In the genomic region with DNA sequence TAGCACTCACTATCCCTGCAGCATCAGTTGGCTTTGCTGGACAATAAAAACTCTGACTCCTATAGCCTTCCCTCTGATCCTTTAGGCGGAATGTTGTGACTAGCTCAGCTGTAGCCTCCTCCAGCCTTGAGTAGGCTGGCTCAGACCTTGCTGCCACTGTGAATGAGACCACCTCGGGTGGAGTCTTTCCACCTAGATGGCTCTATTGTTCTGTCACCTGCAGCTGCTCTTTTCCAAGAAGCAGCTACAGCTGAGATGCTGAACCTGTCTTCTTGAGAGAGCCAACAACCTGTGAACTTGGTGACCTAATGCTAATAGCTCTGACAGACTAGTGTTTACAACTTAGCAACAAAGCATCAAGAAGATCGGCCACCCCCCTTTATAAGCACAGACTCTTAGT, we compare ENCODE assay signal across 11 mouse cellular contexts. TPM values are rescaled to one million over a fixed set of nuclear protein-coding genes. Genes with fewer than 3 reads are reported as not detected.
"Had no signal": no experiment of that assay in that cellular context is flagged by ENCODE, and none has a peak within 500 bp of the region (broad histone marks: within the 10 kb centered on the region; RNA-seq: fewer than 3 reads in every experiment).

No protein-coding gene starts in this region.

RNA-seq across cellular contexts. Expression of gene Aurkc, which starts 3.8 kb away (rescaled TPM):
- polyA plus RNA-seq: neural tube, embryonic 13.5 days; neural tube, embryonic 14.5 days; neural tube, embryonic 15.5 days; small intestine, adult 2 months; spleen, adult 2 months; stomach, embryonic 14.5 days; stomach, embryonic 15.5 days; stomach, embryonic 16.5 days; stomach, postnatal 0 days; thymus, adult 2 months; thymus, postnatal 0 days had no signal
